Mouse (Mus musculus) CH12.LX (cell line): ENCODE data around the gene Abhd6. TPM values are rescaled to one million over a fixed set of nuclear protein-coding genes. Genes with fewer than 3 reads are reported as not detected.

Experiments used
- DNase-seq: peaks from one replicate; pipeline ENCODE4 v3.0.0-alpha.2; 2013; ENCODE audit errors: extremely low read depth
- H3K27ac ChIP-seq: 2 replicates; pipeline ENCODE4 v1.5.1; 2012; ENCODE audit warnings: low read depth, mild to moderate bottlenecking, control low read depth, moderate library complexity; ENCODE audit not compliant: insufficient read depth
- H3K27me3 ChIP-seq: replicated peaks from 2 replicates; pipeline ENCODE3; 2012; ENCODE audit warnings: inconsistent platforms
- H3K36me3 ChIP-seq, 2 experiments: replicated peaks in 1 of 2; 2 replicates each; pipeline versions ENCODE3 to v1.6.1; 2012; ENCODE audit warnings: inconsistent platforms in 1 of 2, low read length in 1 of 2, mild to moderate bottlenecking in 1 of 2, mixed read lengths in 1 of 2, moderate library complexity in 1 of 2; ENCODE audit not compliant: control insufficient read depth in 1 of 2, insufficient read depth in 1 of 2
- H3K4me1 ChIP-seq, 2 experiments: 2 replicates each; pipeline ENCODE4 v1.6.1; 2012; ENCODE audit warnings: inconsistent platforms in 1 of 2, moderate library complexity in 1 of 2; ENCODE audit not compliant: insufficient read depth in 2 of 2, control insufficient read depth in 1 of 2
- H3K4me2 ChIP-seq: 2 replicates; pipeline ENCODE4 v1.6.1; 2012; ENCODE audit warnings: low read depth, mild to moderate bottlenecking, control low read depth; ENCODE audit not compliant: poor library complexity, insufficient read depth, severe bottlenecking
- H3K4me3 ChIP-seq, 3 experiments: fragments of 150-350 bp in 1 of 3; sonication (generic) in 1 of 3; replicated peaks in 1 of 3; 2 replicates each; pipeline versions ENCODE3 to v1.5.1; 2011 to 2012; ENCODE audit warnings: low read depth in 2 of 3, low read length in 2 of 3, mild to moderate bottlenecking in 2 of 3, moderate library complexity in 2 of 3, control low read depth in 1 of 3, improper control_type of control experiment in 1 of 3, inconsistent platforms in 1 of 3, mixed read lengths in 1 of 3; ENCODE audit not compliant: poor library complexity in 1 of 3
- H3K79me2 ChIP-seq: replicated peaks from 2 replicates; pipeline ENCODE4 v1.6.1; 2012; ENCODE audit warnings: mild to moderate bottlenecking, moderate library complexity; ENCODE audit not compliant: control insufficient read depth, poor library complexity, insufficient read depth, severe bottlenecking; ENCODE audit errors: extremely low read depth
- H3K9ac ChIP-seq: 2 replicates; pipeline ENCODE4 v1.6.1; 2012; ENCODE audit warnings: low read depth, mild to moderate bottlenecking, control low read depth, moderate library complexity; ENCODE audit not compliant: insufficient read depth
- H3K9me3 ChIP-seq: replicated peaks from 2 replicates; pipeline ENCODE3; 2012; ENCODE audit warnings: low read length, inconsistent platforms, mixed read lengths
- CTCF ChIP-seq, 2 experiments: IDR thresholded peaks in 1 of 2; conservative IDR thresholded peaks in 1 of 2; 2 replicates each; pipeline ENCODE4 v1.5.1; 2011 to 2012; ENCODE audit warnings: low read depth in 2 of 2, low read length in 2 of 2, improper control_type of control experiment in 1 of 2, inconsistent platforms in 1 of 2, mild to moderate bottlenecking in 1 of 2, moderate library complexity in 1 of 2
- E2F4 ChIP-seq: IDR thresholded peaks from 2 replicates; pipeline ENCODE4 v1.6.1; 2011; ENCODE audit warnings: low read depth, low read length, improper control_type of control experiment; ENCODE audit not compliant: insufficient replicate concordance
- ELF1 ChIP-seq: IDR thresholded peaks from 2 replicates; pipeline ENCODE4 v1.6.1; 2014; ENCODE audit warnings: low read depth, mild to moderate bottlenecking, inconsistent platforms, low read length, improper control_type of control experiment
- EP300 ChIP-seq: IDR thresholded peaks from 2 replicates; pipeline ENCODE4 v1.6.1; 2011; ENCODE audit warnings: low read length, improper control_type of control experiment
- ETS1 ChIP-seq: conservative IDR thresholded peaks from 2 replicates; pipeline ENCODE4 v1.6.1; 2012; ENCODE audit warnings: low read depth, mild to moderate bottlenecking, inconsistent platforms, low read length, improper control_type of control experiment, moderate library complexity
- HCFC1 ChIP-seq: IDR thresholded peaks from 2 replicates; pipeline ENCODE4 v1.6.1; 2012; ENCODE audit warnings: low read depth, mild to moderate bottlenecking, inconsistent platforms, low read length, improper control_type of control experiment
- IRF4 ChIP-seq: IDR thresholded peaks from 2 replicates; pipeline ENCODE4 v1.6.1; 2014; ENCODE audit warnings: low read depth, mild to moderate bottlenecking, inconsistent platforms, low read length, improper control_type of control experiment
- JUN ChIP-seq: IDR thresholded peaks from 2 replicates; pipeline ENCODE4 v1.6.1; 2011; ENCODE audit warnings: low read depth, mild to moderate bottlenecking, low read length, improper control_type of control experiment, moderate library complexity; ENCODE audit not compliant: insufficient read depth
- JUND ChIP-seq: conservative IDR thresholded peaks from 2 replicates; pipeline ENCODE4 v1.6.1; 2011; ENCODE audit warnings: low read depth, low read length, improper control_type of control experiment
- KAT2A ChIP-seq: IDR thresholded peaks from 2 replicates; pipeline ENCODE4 v1.6.1; 2012; ENCODE audit warnings: low read length, improper control_type of control experiment, inconsistent platforms; ENCODE audit not compliant: insufficient replicate concordance
- MAFK ChIP-seq: IDR thresholded peaks from 2 replicates; pipeline ENCODE4 v1.6.1; 2011; ENCODE audit warnings: low read length, improper control_type of control experiment; ENCODE audit not compliant: insufficient replicate concordance
- MAZ ChIP-seq: IDR thresholded peaks from 2 replicates; pipeline ENCODE4 v1.6.1; 2012; ENCODE audit warnings: low read depth, mild to moderate bottlenecking, inconsistent platforms, low read length, improper control_type of control experiment, moderate library complexity
- MEF2A ChIP-seq: IDR thresholded peaks from 2 replicates; pipeline ENCODE4 v1.6.1; 2014; ENCODE audit warnings: low read depth, mild to moderate bottlenecking, inconsistent platforms, low read length, improper control_type of control experiment, borderline replicate concordance
- MXI1 ChIP-seq: IDR thresholded peaks from 2 replicates; pipeline ENCODE4 v1.6.1; 2011; ENCODE audit warnings: mild to moderate bottlenecking, low read depth, low read length, improper control_type of control experiment
- MYC ChIP-seq: IDR thresholded peaks from 2 replicates; pipeline ENCODE4 v1.6.1; 2011; ENCODE audit warnings: low read depth, mild to moderate bottlenecking, improper control_type of control experiment, low read length
- NELFE ChIP-seq: IDR thresholded peaks from 2 replicates; pipeline ENCODE4 v1.6.1; 2011; ENCODE audit warnings: low read depth, low read length, improper control_type of control experiment
- POLR2A ChIP-seq: IDR thresholded peaks from 2 replicates; pipeline ENCODE4 v1.6.1; 2011; ENCODE audit warnings: low read depth, mild to moderate bottlenecking, improper control_type of control experiment, low read length
- POLR2AphosphoS2 ChIP-seq: IDR thresholded peaks from 2 replicates; pipeline ENCODE4 v1.6.1; 2011; ENCODE audit warnings: low read depth, low read length, improper control_type of control experiment
- SIN3A ChIP-seq: IDR thresholded peaks from 2 replicates; pipeline ENCODE4 v1.6.1; 2012; ENCODE audit warnings: low read length, improper control_type of control experiment, inconsistent platforms
- ZC3H11A ChIP-seq: IDR thresholded peaks from 2 replicates; pipeline ENCODE4 v1.6.1; 2012; ENCODE audit warnings: low read depth, mild to moderate bottlenecking, inconsistent platforms, low read length, improper control_type of control experiment
- ZKSCAN1 ChIP-seq: IDR thresholded peaks from 2 replicates; pipeline ENCODE4 v1.6.1; 2012; ENCODE audit warnings: low read depth, inconsistent platforms, low read length, improper control_type of control experiment, borderline replicate concordance
- ZMIZ1 ChIP-seq: IDR thresholded peaks from 2 replicates; pipeline ENCODE4 v1.6.1; 2012; ENCODE audit warnings: low read depth, mild to moderate bottlenecking, inconsistent platforms, low read length, improper control_type of control experiment
- dilution Hi-C: fragments of 300-500 bp; cut with MboI; formaldehyde crosslinking; loops from 2 replicates; pipeline ENCODE4 v1.14.3; 2020; ENCODE audit warnings: low sequenced_read_pairs; ENCODE audit not compliant: extremely low pct_unique_long_range_greater_than_20kb, extremely low pct_ligation_motif_present
- in situ Hi-C: fragments of 300-500 bp; cut with MboI; formaldehyde crosslinking; loops from 3 replicates; pipeline ENCODE4 v1.14.3; 2019; ENCODE audit warnings: low sequenced_read_pairs, low pct_ligation_motif_present, low pct_unique_long_range_greater_than_20kb, mixed read lengths
- polyA plus RNA-seq: library from polyadenylated mRNA; unstranded; fragments of >175 nt; gene quantifications from 2 replicates; pipeline ENCODE4 v1.2.1, GENCODE M21; 2012; ENCODE audit warnings: low read depth; ENCODE audit not compliant: insufficient read length
- total RNA-seq, 2 experiments: library from RNA; depleted of rRNA; stranded (reverse); fragments of 300-350 nt in 1 of 2; fragments of >200 nt in 1 of 2; gene quantifications; 2 replicates each; pipeline ENCODE4 v1.2.3; 2012 to 2014

Gene Abhd6
- total and polyA plus RNA-seq, 3 experiments, result 31.9 to 55.9 (median 36.0) TPM

DNA sequence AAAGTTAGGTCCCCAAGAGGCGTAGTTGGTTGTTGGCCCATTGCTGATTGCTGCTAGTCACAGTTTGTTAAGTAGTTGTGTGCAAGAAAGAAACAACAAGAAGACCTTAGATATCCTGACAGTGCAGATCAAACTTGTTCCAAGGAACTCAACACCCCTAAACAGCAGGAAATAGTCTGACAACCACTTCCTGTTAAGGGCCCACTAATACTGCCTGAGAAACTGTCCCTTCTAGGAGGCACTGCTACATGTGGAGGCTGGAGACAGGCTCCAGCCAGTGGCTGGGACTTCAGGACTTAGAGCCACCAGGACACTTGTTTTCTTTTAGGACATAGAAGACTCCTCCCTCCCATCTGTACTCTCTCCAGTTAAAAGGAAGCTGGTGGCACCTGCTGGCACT is 25.2 kb upstream of the Abhd6 start:
- Histone ChIP-seq H3K4me1 (peaks cover 10 to 31% of the 10 kb centered on the region in 2 experiments; a peak in 3 of 4 replicates), H3K9me3 (no peaks in the 10 kb centered on the region), H3K79me2 (no peaks in the 10 kb centered on the region), H3K27me3 (no peaks in the 10 kb centered on the region), H3K27ac (no peak overlapping the region), H3K36me3 (peaks cover 0 to 93% of the 10 kb centered on the region in 2 experiments), H3K9ac (no peak overlapping the region), H3K4me2 (no peak overlapping the region), H3K4me3 (no peak overlapping the region)
- TF ChIP-seq MAZ (no peak), E2F4 (no peak), POLR2AphosphoS2 (no peak), MEF2A (no peak), SIN3A (no peak), EP300 (no peak), ZC3H11A (no peak), JUN (no peak), ZMIZ1 (no peak), POLR2A (no peak), HCFC1 (no peak), CTCF (conservative IDR thresholded peaks at IDR 0.05 in 1 of 2, IDR thresholded peaks at IDR 0.05 in 1 of 2; ENCODE audit: low read depth in 2 of 2, low read length in 2 of 2) (no peak), ETS1 (no peak), KAT2A (no peak), JUND (no peak), NELFE (no peak)
- in situ Hi-C loops (no loop called here), dilution Hi-C loops (no loop called here)
- DNase-seq, result no peak

DNA sequence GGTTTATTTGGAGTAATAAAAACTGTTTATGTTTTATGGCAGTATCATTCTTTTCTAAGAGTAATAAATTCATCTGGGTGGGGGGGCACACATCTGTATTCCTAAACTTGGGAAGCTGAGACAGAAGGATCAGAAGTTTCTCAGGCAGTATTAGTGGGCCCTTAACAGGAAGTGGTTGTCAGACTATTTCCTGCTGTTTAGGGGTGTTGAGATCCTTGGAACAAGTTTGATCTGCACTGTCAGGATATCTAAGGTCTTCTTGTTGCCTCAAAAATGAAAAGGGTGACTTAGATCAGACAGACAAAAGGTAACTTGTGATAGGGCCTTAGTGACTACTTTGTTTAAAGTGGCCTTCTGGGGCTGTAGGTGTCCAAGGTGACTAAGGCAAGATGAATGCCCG is 24.5 kb upstream of the Abhd6 start:
- peaks cover 7 to 27% of the 10 kb centered on the region in 2 experiments; a peak in 3 of 4 replicates for H3K4me1 ChIP-seq
- TF ChIP-seq NELFE, result no peak
- TF ChIP-seq POLR2AphosphoS2, result no peak
- TF ChIP-seq JUND, result no peak
- no peak for TF ChIP-seq ZKSCAN1
- TF ChIP-seq MAFK, result no peak
- no peak for TF ChIP-seq IRF4
- no peak for TF ChIP-seq MXI1
- TF ChIP-seq MYC, result no peak
- TF ChIP-seq CTCF (conservative IDR thresholded peaks at IDR 0.05 in 1 of 2, IDR thresholded peaks at IDR 0.05 in 1 of 2; ENCODE audit: low read depth in 2 of 2, low read length in 2 of 2), result no peak
- no peak for TF ChIP-seq ZMIZ1
- TF ChIP-seq ELF1, result no peak
- H3K27me3 ChIP-seq, result no peaks in the 10 kb centered on the region
- H3K4me3 ChIP-seq, result no peak overlapping the region
- no peak overlapping the region for H3K27ac ChIP-seq
- no peaks in the 10 kb centered on the region for H3K9me3 ChIP-seq
- in situ Hi-C loops, result no loop called here
- H3K79me2 ChIP-seq, result no peaks in the 10 kb centered on the region
- no peak overlapping the region for H3K9ac ChIP-seq
- peaks cover 0 to 93% of the 10 kb centered on the region in 2 experiments for H3K36me3 ChIP-seq
- dilution Hi-C loops, result no loop called here
- H3K4me2 ChIP-seq, result no peak overlapping the region
- DNase-seq, result no peak
